Mouse (Mus musculus) thymus, adult 2 months (tissue): Measurements from ENCODE around the gene Sgpl1. TPM values are rescaled to one million over a fixed set of nuclear protein-coding genes. Genes with fewer than 3 reads are reported as not detected.
"Not testable (repeated sequence)": the region's sequence is repeated elsewhere in the genome, so short reads cannot be mapped to it uniquely, and the experiment has no call there.

Experiments
- DNase-seq: peaks from one replicate; pipeline ENCODE4 v3.0.0; 2021
- H3K27ac ChIP-seq: fragments of 200-500 bp; 2 replicates; pipeline ENCODE4 v1.5.1; 2012; ENCODE audit warnings: low read length, control low read depth; ENCODE audit not compliant: control insufficient read depth, insufficient read depth
- H3K27me3 ChIP-seq: fragments of 200-500 bp; 2 replicates; pipeline ENCODE4 v1.6.1; 2012; ENCODE audit warnings: mild to moderate bottlenecking, low read length, moderate library complexity, mixed read lengths; ENCODE audit not compliant: control insufficient read depth, insufficient read depth
- H3K36me3 ChIP-seq: fragments of 200-500 bp; 2 replicates; pipeline ENCODE4 v1.6.1; 2012; ENCODE audit warnings: mild to moderate bottlenecking, low read length, moderate library complexity; ENCODE audit not compliant: control insufficient read depth, insufficient read depth
- H3K4me1 ChIP-seq: fragments of 200-500 bp; replicated peaks from 2 replicates; pipeline ENCODE4 v1.6.1; 2012; ENCODE audit warnings: low read length; ENCODE audit not compliant: control insufficient read depth, insufficient read depth
- H3K4me3 ChIP-seq: fragments of 200-500 bp; 2 replicates; pipeline ENCODE4 v1.5.1; 2012; ENCODE audit warnings: mild to moderate bottlenecking, low read length, control low read depth, moderate library complexity; ENCODE audit not compliant: control insufficient read depth, insufficient read depth
- CTCF ChIP-seq: fragments of 200-500 bp; IDR thresholded peaks from 2 replicates; pipeline ENCODE4 v1.5.1; 2012; ENCODE audit warnings: mild to moderate bottlenecking, control low read depth, low read length, moderate library complexity, borderline replicate concordance; ENCODE audit not compliant: control insufficient read depth, poor library complexity, insufficient read depth; ENCODE audit errors: extremely low read depth
- POLR2A ChIP-seq: fragments of 200-500 bp; IDR thresholded peaks from 2 replicates; pipeline ENCODE4 v1.6.1; 2012; ENCODE audit warnings: mild to moderate bottlenecking, low read length, control low read depth, moderate library complexity; ENCODE audit not compliant: control insufficient read depth, poor library complexity, insufficient read depth; ENCODE audit errors: extremely low read depth
- WGBS: fragments of 180-500 bp; shearing (Covaris S2); methylation state at CpG from one replicate; pipeline ENCODE4 v1.1.7; 2018; 5-methylcytosine and 5-hydroxymethylcytosine counted together
- polyA plus RNA-seq: library from polyadenylated mRNA; depleted of rRNA; stranded (reverse); fragments of >200 nt; gene quantifications from 2 replicates; pipeline ENCODE4 v1.2.3, GENCODE M21; 2012

The Sgpl1 gene
- polyA plus RNA-seq, 1 experiment: 105 TPM

- WGBS: 94% methylated on average over 1 of the region's 1 CpGs
- no peak overlapping the region for H3K27ac ChIP-seq
- no peaks in the 10 kb centered on the region for H3K4me1 ChIP-seq
These were observed 9.9 kb downstream of the Sgpl1 start for GRCm38 (mm10) chr10:61137567-61137966.

GRCm38 (mm10) chr10:61135226-61135839 lies 12.2 kb downstream of the Sgpl1 start:
- no peak overlapping the region for H3K27ac ChIP-seq
- no peak overlapping the region for H3K4me3 ChIP-seq
- WGBS: 79% methylated on average over 3 of the region's 3 CpGs
- no peaks in the 10 kb centered on the region for H3K36me3 ChIP-seq
- TF ChIP-seq POLR2A (no peak), CTCF (no peak)
- no peaks in the 10 kb centered on the region for H3K4me1 ChIP-seq
- H3K27me3 ChIP-seq: no peaks in the 10 kb centered on the region
- DNase-seq: no peak

More at GRCm38 (mm10) chr10:61137567-61137966, 9.9 kb downstream of the Sgpl1 start:
- DNase-seq: no peak
- Histone ChIP-seq H3K4me3 (no peak overlapping the region), H3K27me3 (no peaks in the 10 kb centered on the region), H3K36me3 (no peaks in the 10 kb centered on the region)
- no peak for TF ChIP-seq POLR2A
- TF ChIP-seq CTCF: no peak

DNA sequence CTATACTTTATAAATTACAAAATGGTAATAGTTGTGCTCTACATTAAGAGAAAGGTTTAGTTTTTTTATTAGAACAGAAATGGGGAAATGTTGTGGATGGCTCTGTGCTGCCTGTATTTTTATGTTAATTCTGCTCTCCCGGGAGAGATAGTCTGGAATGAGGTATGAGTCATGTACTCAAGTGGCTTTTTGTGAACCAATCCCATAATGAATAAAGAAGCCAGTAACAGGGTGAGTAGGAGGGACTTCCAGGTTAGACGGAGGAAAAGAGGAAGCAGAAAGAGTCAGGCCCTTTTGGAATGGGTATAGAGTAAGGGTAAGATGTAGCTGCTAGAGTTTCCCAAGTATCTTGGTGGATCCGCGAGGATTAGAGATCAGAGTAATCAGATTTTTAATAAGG lies 13.5 kb downstream of the Sgpl1 start:
- Histone ChIP-seq H3K4me1 (no peaks in the 10 kb centered on the region), H3K27me3 (no peaks in the 10 kb centered on the region), H3K27ac (no peak overlapping the region), H3K36me3 (no peaks in the 10 kb centered on the region), H3K4me3 (no peak overlapping the region)
- TF ChIP-seq POLR2A (no peak), CTCF (no peak)
- DNase-seq: no peak
- WGBS: 88% methylated on average over 4 of the region's 4 CpGs

DNA sequence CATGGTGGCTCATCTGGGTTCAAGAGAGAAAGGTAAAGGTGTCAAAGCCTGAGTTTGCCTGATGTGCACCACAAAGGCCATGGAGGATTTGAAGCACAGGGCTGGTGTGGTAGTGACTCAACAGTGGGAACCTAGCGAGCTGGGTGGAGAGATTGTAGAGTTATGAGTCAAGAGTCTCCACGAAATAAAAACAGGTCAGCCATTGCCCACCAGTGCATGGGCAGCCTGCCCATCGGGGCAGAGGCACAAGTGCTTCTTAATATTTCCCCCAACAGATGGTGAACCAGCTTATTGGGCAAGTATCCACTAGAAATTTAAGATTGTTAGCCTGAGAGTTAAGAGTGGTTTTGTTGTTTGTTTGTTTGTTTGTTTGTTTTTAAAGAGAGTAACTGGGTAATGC lies 16.5 kb downstream of the Sgpl1 start:
- Histone ChIP-seq H3K36me3 (no peaks in the 10 kb centered on the region), H3K4me1 (no peaks in the 10 kb centered on the region), H3K27me3 (no peaks in the 10 kb centered on the region), H3K4me3 (no peak overlapping the region), H3K27ac (no peak overlapping the region)
- TF ChIP-seq CTCF (no peak), POLR2A (no peak)
- WGBS: 89% methylated on average over 3 of the region's 3 CpGs
- no peak for DNase-seq

DNA sequence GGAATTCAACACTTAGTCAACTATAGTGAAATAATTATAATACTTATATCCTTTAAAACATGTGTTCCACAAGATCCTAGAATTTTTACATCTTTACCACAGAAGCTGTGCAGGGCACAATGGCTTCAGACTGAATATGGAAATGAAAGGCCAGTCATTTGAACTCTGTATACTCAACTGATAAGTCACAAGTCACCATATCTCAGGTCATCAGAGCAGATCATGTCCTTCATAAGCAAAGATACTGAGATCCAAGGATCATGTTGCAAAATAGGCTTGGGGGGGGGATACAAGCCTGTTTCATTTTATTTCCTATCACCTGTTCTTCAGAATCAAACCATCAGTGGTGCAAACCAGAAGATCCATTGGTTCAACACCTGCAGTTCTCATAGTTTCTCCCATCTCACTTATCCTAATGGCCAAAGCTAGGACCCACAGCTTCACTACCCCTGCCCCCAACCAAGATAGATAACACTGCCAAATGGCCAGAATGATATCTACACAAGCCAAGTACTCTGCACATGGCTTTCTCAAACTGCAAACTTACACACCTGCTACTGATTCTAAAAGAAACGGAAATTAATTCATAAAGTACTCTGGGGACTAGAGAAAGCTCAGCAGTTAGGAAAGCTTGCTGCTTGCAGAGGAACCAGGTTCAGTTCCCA lies 18.7 kb downstream of the Sgpl1 start:
- Histone ChIP-seq H3K4me3 (no peak overlapping the region), H3K27ac (no peak overlapping the region), H3K27me3 (no peaks in the 10 kb centered on the region), H3K4me1 (no peaks in the 10 kb centered on the region), H3K36me3 (no peaks in the 10 kb centered on the region)
- no peak for DNase-seq
- TF ChIP-seq CTCF: no peak
- no peak for TF ChIP-seq POLR2A
- 95% methylated on average over 1 of the region's 1 CpGs for WGBS

DNA sequence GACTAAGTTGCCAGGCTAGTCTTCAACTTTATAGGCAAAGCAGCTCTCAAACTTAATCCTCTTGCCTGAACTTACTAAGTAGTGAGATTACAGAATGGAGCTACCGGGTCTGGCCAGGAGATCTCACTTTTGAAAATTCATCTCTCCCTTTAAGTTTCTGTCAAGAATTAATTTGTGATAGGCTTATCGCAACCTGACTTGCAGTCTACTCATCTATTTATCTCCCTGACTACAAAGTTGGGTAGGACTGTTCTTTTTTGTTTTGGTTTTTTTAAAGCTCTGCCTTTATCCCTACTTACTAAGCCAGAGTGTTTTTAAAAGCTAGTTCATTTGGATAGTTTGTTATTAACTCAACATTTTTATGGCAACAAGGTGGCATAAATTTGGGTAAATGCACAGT lies 23.0 kb downstream of the Sgpl1 start:
- no peak for DNase-seq
- Histone ChIP-seq H3K4me1 (no peaks in the 10 kb centered on the region), H3K4me3 (no peak overlapping the region), H3K27me3 (no peaks in the 10 kb centered on the region), H3K27ac (no peak overlapping the region), H3K36me3 (0 out of 2 replicates have a peak, but pooled peaks cover 3% of the 10 kb centered on the region)
- WGBS: 97% methylated on average over 2 of the region's 2 CpGs
- TF ChIP-seq POLR2A: no peak
- no peak for TF ChIP-seq CTCF

DNA sequence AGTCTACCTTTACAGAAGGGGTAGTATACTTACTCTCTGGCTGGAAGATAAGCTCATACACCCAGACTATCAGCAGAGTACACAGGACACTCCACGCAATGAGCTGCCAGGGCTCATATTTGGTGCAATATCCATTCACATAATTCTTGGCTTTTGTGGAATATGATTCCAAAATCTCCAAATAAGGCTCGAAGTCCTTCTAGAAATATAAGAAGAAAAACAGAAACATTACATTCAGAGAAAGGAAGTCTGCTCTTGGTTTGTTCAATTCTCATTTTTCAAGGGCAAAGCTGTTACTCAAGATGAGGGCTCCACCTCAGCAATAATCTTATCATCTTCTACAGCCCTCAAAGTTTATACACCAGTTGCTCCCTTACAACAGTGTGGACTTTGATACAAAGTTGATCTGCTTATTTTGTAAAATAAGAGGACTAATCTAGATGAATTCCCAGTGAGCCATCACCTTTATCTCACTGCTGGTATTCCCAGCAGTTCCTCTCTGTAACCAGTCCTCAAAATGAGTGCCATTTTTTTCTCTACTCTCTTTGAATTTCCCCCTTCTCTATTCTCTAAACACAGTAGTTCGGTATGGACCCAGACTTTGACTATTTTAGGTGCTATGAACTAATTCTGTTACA lies 24.1 kb downstream of the Sgpl1 start:
- no peaks in the 10 kb centered on the region for H3K27me3 ChIP-seq
- no peak overlapping the region for H3K27ac ChIP-seq
- no peak for DNase-seq
- WGBS: 92% methylated on average over 3 of the region's 3 CpGs
- 0 out of 2 replicates have a peak, but pooled peaks cover 3% of the 10 kb centered on the region for H3K36me3 ChIP-seq
- TF ChIP-seq POLR2A (no peak), CTCF (no peak)
- no peak overlapping the region for H3K4me3 ChIP-seq
- H3K4me1 ChIP-seq: no peaks in the 10 kb centered on the region

- H3K36me3 ChIP-seq, DNase-seq, H3K27me3 ChIP-seq, H3K27ac ChIP-seq, H3K4me1 ChIP-seq, H3K4me3 ChIP-seq: not testable (repeated sequence)
- WGBS: 64% methylated on average over 4 of the region's 4 CpGs
These were observed 25.8 kb downstream of the Sgpl1 start for GRCm38 (mm10) chr10:61121732-61122131.
